Mouse (Mus musculus): ENCODE data around the gene Olfr494. TPM values are rescaled to one million over a fixed set of nuclear protein-coding genes. Genes with fewer than 3 reads are reported as not detected.

Gene Olfr494
- not detected in 2 replicates for polyA plus RNA-seq (2016; fragmentation: Nextera tagmentation; extraction: Ambion mirVana)

- Histone ChIP-seq H3K27me3 (ENCODE audit: insufficient read depth, poor library complexity, severe bottlenecking) (no peaks in the 10 kb centered on the region), H3K4me1 (no peaks in the 10 kb centered on the region), H3K36me3 (no peaks in the 10 kb centered on the region), H3K9me3 (no peaks in the 10 kb centered on the region), H3K27ac (no peak within 1 kb of the TSS), H3K4me3 (no peak within 1 kb of the TSS)
- no peak for DNase-seq (ENCODE audit: low spot score)
- 70% methylated on average over 3 of the region's 3 CpGs for WGBS
These were observed at the start of gene Olfr494 for GRCm38 (mm10) chr7:108365035-108365434. TSS of gene Olfr494 (plus strand) at chr7:108365335.

DNA sequence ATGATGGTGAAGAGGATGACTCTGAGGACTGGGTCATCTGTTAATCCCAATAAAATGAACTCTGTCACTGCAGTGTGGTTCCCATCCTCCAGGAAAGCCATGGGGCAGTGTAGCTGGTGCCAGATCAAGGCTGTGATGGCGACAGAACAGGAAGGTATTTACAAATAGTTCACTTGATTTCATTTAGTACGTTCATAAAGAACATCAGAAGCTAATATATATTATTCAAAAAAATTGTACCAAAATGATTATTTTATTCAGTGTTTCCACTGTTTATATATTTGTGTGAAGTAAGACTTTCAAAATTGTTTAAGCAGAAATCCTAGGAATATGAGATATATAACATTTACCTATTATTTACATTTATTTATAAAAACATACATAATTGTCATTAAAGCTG, 41.6 kb upstream of the Olfr494 start, which contains the start of gene Olfr492:
Gene Olfr492 (minus strand): TSS at position 101 of the 400 bp plus-strand sequence.
- no peaks in the 10 kb centered on the region for H3K4me1 ChIP-seq
- H3K4me3 ChIP-seq = no peak within 1 kb of the TSS
- no peaks in the 10 kb centered on the region for H3K9me3 ChIP-seq
- H3K27ac ChIP-seq = no peak within 1 kb of the TSS
- H3K27me3 ChIP-seq (ENCODE audit: insufficient read depth, poor library complexity, severe bottlenecking) = no peaks in the 10 kb centered on the region
- no peaks in the 10 kb centered on the region for H3K36me3 ChIP-seq
- no peak for DNase-seq (ENCODE audit: low spot score)
- WGBS = 85% methylated on average over 2 of the region's 2 CpGs

DNA sequence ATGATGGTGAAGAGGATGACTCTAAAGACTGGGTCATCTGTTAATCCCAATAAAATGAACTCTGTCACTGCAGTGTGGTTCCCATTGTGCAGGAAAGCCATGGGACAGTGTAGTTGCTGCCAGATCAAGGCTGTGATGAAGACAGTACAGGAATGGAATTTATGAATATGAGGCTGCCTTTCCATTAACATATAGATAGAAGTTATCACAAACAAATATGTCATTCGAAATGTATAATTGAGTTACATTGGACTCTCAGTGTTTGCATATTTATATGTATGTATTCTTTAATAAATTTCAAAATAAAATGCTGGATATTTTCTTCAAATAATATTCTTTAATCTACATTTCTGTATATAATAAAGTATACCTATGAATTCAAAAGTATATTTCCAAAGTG, 18.3 kb upstream of the Olfr494 start, which contains the start of gene Olfr493:
Gene Olfr493 (minus strand): TSS at position 101 of the 400 bp plus-strand sequence.
- 71% methylated on average over 1 of the region's 1 CpGs for WGBS

GRCm38 (mm10) chr7:108392867-108393266, 27.7 kb downstream of the Olfr494 start, which contains the start of gene Olfr495:
TSS of gene Olfr495 (plus strand) at chr7:108393167.
- 54% methylated on average over 1 of the region's 1 CpGs for WGBS
- no peaks in the 10 kb centered on the region for H3K27me3 ChIP-seq (ENCODE audit: insufficient read depth, poor library complexity, severe bottlenecking)
- H3K4me3 ChIP-seq = no peak within 1 kb of the TSS
- no peaks in the 10 kb centered on the region for H3K9me3 ChIP-seq
- no peaks in the 10 kb centered on the region for H3K36me3 ChIP-seq
- H3K4me1 ChIP-seq = no peaks in the 10 kb centered on the region
- no peak for DNase-seq (ENCODE audit: low spot score)
- H3K27ac ChIP-seq = no peak within 1 kb of the TSS

More for the DNA sequence above, 18.3 kb upstream of the Olfr494 start, which contains the start of gene Olfr493:
- H3K4me3 ChIP-seq = no peak within 1 kb of the TSS
- no peaks in the 10 kb centered on the region for H3K27me3 ChIP-seq (ENCODE audit: insufficient read depth, poor library complexity, severe bottlenecking)
- no peak for DNase-seq (ENCODE audit: low spot score)
- no peak within 1 kb of the TSS for H3K27ac ChIP-seq
- H3K36me3 ChIP-seq = no peaks in the 10 kb centered on the region
- H3K9me3 ChIP-seq = no peaks in the 10 kb centered on the region
- no peaks in the 10 kb centered on the region for H3K4me1 ChIP-seq

Other genes with a start within 250 kb of the Olfr494 start
- not detected in 2 replicates for gene Olfr484, start 237.9 kb upstream of the Olfr494 start, polyA plus RNA-seq (2016; fragmentation: Nextera tagmentation; extraction: Ambion mirVana)
- not detected in 2 replicates for gene Olfr485, start 205.5 kb upstream of the Olfr494 start, polyA plus RNA-seq (2016; fragmentation: Nextera tagmentation; extraction: Ambion mirVana)
- not detected in 2 replicates for gene Olfr486, start 192.6 kb upstream of the Olfr494 start, polyA plus RNA-seq (2016; fragmentation: Nextera tagmentation; extraction: Ambion mirVana)
- not detected in 2 replicates for gene Olfr487, start 150.7 kb upstream of the Olfr494 start, polyA plus RNA-seq (2016; fragmentation: Nextera tagmentation; extraction: Ambion mirVana)
- gene Olfr488, start 107.0 kb upstream of the Olfr494 start, polyA plus RNA-seq (2016; fragmentation: Nextera tagmentation; extraction: Ambion mirVana) = not detected in 2 replicates
- not detected in 2 replicates for gene Olfr490, start 76.4 kb upstream of the Olfr494 start, polyA plus RNA-seq (2016; fragmentation: Nextera tagmentation; extraction: Ambion mirVana)
- gene Olfr491, start 51.9 kb upstream of the Olfr494 start, polyA plus RNA-seq (2016; fragmentation: Nextera tagmentation; extraction: Ambion mirVana) = not detected in 2 replicates
- gene Olfr492, start 41.7 kb upstream of the Olfr494 start, polyA plus RNA-seq (2016; fragmentation: Nextera tagmentation; extraction: Ambion mirVana) = not detected in 2 replicates
- not detected in 2 replicates for gene Olfr493, start 18.4 kb upstream of the Olfr494 start, polyA plus RNA-seq (2016; fragmentation: Nextera tagmentation; extraction: Ambion mirVana)
- not detected in 2 replicates for gene Olfr495, start 27.8 kb downstream of the Olfr494 start, polyA plus RNA-seq (2016; fragmentation: Nextera tagmentation; extraction: Ambion mirVana)
- not detected in 2 replicates for gene Olfr497, start 55.1 kb downstream of the Olfr494 start, polyA plus RNA-seq (2016; fragmentation: Nextera tagmentation; extraction: Ambion mirVana)
- gene Olfr498, start 100.0 kb downstream of the Olfr494 start, polyA plus RNA-seq (2016; fragmentation: Nextera tagmentation; extraction: Ambion mirVana) = not detected in 2 replicates
- gene Olfr502, start 159.7 kb downstream of the Olfr494 start, polyA plus RNA-seq (2016; fragmentation: Nextera tagmentation; extraction: Ambion mirVana) = not detected in 2 replicates
- not detected in 2 replicates for gene Olfr503, start 179.2 kb downstream of the Olfr494 start, polyA plus RNA-seq (2016; fragmentation: Nextera tagmentation; extraction: Ambion mirVana)
- gene Olfr504, start 200.5 kb downstream of the Olfr494 start, polyA plus RNA-seq (2016; fragmentation: Nextera tagmentation; extraction: Ambion mirVana) = not detected in 2 replicates
- not detected in 2 replicates for gene Olfr506, start 245.5 kb downstream of the Olfr494 start, polyA plus RNA-seq (2016; fragmentation: Nextera tagmentation; extraction: Ambion mirVana)